In the genomic region with DNA sequence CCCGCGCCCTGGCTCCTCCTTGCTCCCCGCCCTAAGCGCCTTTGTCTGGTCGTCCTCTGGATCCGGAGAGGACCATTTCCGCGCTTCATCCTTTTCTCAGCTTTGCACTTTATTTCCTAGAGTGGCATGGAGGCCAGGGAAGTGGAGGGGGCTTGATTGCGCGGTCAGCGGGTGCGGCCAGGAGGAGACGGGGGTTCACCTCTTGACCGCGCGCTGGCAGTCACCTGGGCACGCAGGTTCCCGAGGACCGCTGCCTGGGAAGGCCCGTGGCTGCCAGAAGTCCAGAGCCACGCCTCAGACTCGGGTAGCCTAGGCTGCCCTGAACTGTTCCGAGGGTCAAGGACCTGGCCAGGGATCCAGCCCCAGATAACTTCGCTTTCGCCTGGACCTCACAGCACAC, we compare ENCODE assay signal across 10 mouse cellular contexts. TPM values are rescaled to one million over a fixed set of nuclear protein-coding genes. Genes with fewer than 3 reads are reported as not detected.
DNase-seq lines count a peak whose midpoint lies in the region; ATAC-seq lines count a peak whose summit lies in the region.
"Not testable (repeated sequence)": the region's sequence is repeated elsewhere in the genome, so short reads cannot be mapped to it uniquely, and the experiment has no call there.
"Had no signal": no experiment of that assay in that cellular context is flagged by ENCODE, and none has a peak within 500 bp of the region (broad histone marks: within the 10 kb centered on the region; RNA-seq: fewer than 3 reads in every experiment).

No protein-coding gene starts in this region.

- peak overlapping the region; percentile 72; the same call in 1 of the 2 replicates for H3K27ac ChIP-seq in forebrain, embryonic 10.5 days
- not testable (repeated sequence) for H3K27ac ChIP-seq in heart, embryonic 10.5 days; hindbrain, embryonic 12.5 days; kidney, embryonic 15.5 days; limb, embryonic 15.5 days
- H3K27ac ChIP-seq in midbrain, embryonic 15.5 days = peak overlapping the region; percentile 38; the same call in 1 of the 2 replicates

- peak; percentile 1 to 2 for DNase-seq in cerebellum, postnatal 10 days
- DNase-seq in forebrain, embryonic 10.5 days (ENCODE audit: extremely low spot score, low spot score) = peak; percentile 12
- peak; percentile 27 for DNase-seq in heart, embryonic 10.5 days (ENCODE audit: low spot score)
- DNase-seq in retina, postnatal 1 day = peak; percentile 1

- peak overlapping the region; percentile 53 for H3K4me2 ChIP-seq in hindbrain, embryonic 12.5 days (replicated peaks)
- peak overlapping the region; percentile 56 for H3K4me2 ChIP-seq in kidney, embryonic 15.5 days
- H3K4me2 ChIP-seq in limb, embryonic 15.5 days = peak overlapping the region; percentile 37
- H3K4me2 ChIP-seq in midbrain, embryonic 15.5 days = peak overlapping the region; percentile 54

- not testable (repeated sequence) for H3K27me3 ChIP-seq in forebrain, embryonic 10.5 days (ENCODE audit: poor library complexity, severe bottlenecking); heart, embryonic 10.5 days (ENCODE audit: insufficient read depth, poor library complexity, severe bottlenecking); hindbrain, embryonic 12.5 days; kidney, embryonic 15.5 days; limb, embryonic 15.5 days; midbrain, embryonic 15.5 days (replicated peaks)

- 2% methylated on average over 19 of the region's 25 CpGs for WGBS in forebrain, embryonic 10.5 days
- 2% methylated on average over 18 of the region's 25 CpGs for WGBS in heart, embryonic 10.5 days
- 1% methylated on average over 18 of the region's 25 CpGs for WGBS in hindbrain, embryonic 12.5 days
- WGBS in kidney, embryonic 15.5 days = 1% methylated on average over 16 of the region's 25 CpGs
- 0% methylated on average over 14 of the region's 25 CpGs for WGBS in limb, embryonic 15.5 days
- WGBS in midbrain, embryonic 15.5 days = 4% methylated on average over 20 of the region's 25 CpGs

- not testable (repeated sequence) for H3K36me3 ChIP-seq in forebrain, embryonic 10.5 days (replicated peaks); heart, embryonic 10.5 days; hindbrain, embryonic 12.5 days; kidney, embryonic 15.5 days; limb, embryonic 15.5 days; midbrain, embryonic 15.5 days (replicated peaks)

- not testable (repeated sequence) for H3K9ac ChIP-seq in hindbrain, embryonic 12.5 days; kidney, embryonic 15.5 days; limb, embryonic 15.5 days
- 0 out of 2 replicates have a peak overlapping the region, but pooled peaks have one; percentile 29 for H3K9ac ChIP-seq in midbrain, embryonic 15.5 days

- not testable (repeated sequence) for H3K9me3 ChIP-seq in forebrain, embryonic 10.5 days; heart, embryonic 10.5 days; hindbrain, embryonic 12.5 days (replicated peaks); kidney, embryonic 15.5 days (replicated peaks); limb, embryonic 15.5 days; midbrain, embryonic 15.5 days

- H3K4me1 ChIP-seq in forebrain, embryonic 10.5 days; heart, embryonic 10.5 days; hindbrain, embryonic 12.5 days; kidney, embryonic 15.5 days; limb, embryonic 15.5 days; midbrain, embryonic 15.5 days: not testable (repeated sequence)

- ATAC-seq in hindbrain, embryonic 12.5 days (ENCODE audit: low FRiP score); kidney, embryonic 15.5 days (replicated peaks; ENCODE audit: low FRiP score); limb, embryonic 15.5 days (ENCODE audit: insufficient number of reproducible peaks, low FRiP score, low TSS enrichment, low read depth); midbrain, embryonic 15.5 days (replicated peaks): not testable (repeated sequence)

- peak overlapping the region; percentile 49 for H3K4me3 ChIP-seq in forebrain, embryonic 10.5 days
- H3K4me3 ChIP-seq in heart, embryonic 10.5 days = peak overlapping the region; percentile 39
- peak overlapping the region; percentile 31 for H3K4me3 ChIP-seq in hindbrain, embryonic 12.5 days
- peak overlapping the region; percentile 27 for H3K4me3 ChIP-seq in kidney, embryonic 15.5 days (replicated peaks)
- H3K4me3 ChIP-seq in limb, embryonic 15.5 days = peak overlapping the region; percentile 25
- peak overlapping the region; percentile 38 for H3K4me3 ChIP-seq in midbrain, embryonic 15.5 days

RNA-seq across cellular contexts. Expression of a gene that starts 17.9 kb away (rescaled TPM):
- not detected in 2 replicates for polyA plus RNA-seq in forebrain, embryonic 10.5 days (2016; fragmentation: Nextera tagmentation; extraction: Ambion mirVana)
- not detected in 2 replicates for polyA plus RNA-seq in heart, embryonic 10.5 days (2016; fragmentation: Nextera tagmentation; extraction: Ambion mirVana)
- not detected in 2 replicates for polyA plus RNA-seq in hindbrain, embryonic 12.5 days (2016; fragmentation: Nextera tagmentation; extraction: Ambion mirVana)
- not detected in 2 replicates for polyA plus RNA-seq in kidney, embryonic 15.5 days (2015; fragmentation: Nextera tagmentation; extraction: Ambion mirVana)
- not detected in 2 replicates for polyA plus RNA-seq in limb, embryonic 15.5 days (2015; fragmentation: Nextera tagmentation; extraction: Ambion mirVana)
- polyA plus RNA-seq in midbrain, embryonic 15.5 days (2015; fragmentation: Nextera tagmentation; extraction: Ambion mirVana) = not detected in 2 replicates
- polyA plus RNA-seq: G1E; liver, embryonic 14.5 days had no signal

RNA-seq across cellular contexts. Expression of a gene that starts 55.8 kb away (rescaled TPM):
- polyA plus RNA-seq in forebrain, embryonic 10.5 days (2016; fragmentation: Nextera tagmentation; extraction: Ambion mirVana) = not detected in 2 replicates
- polyA plus RNA-seq in heart, embryonic 10.5 days (2016; fragmentation: Nextera tagmentation; extraction: Ambion mirVana) = not detected in 2 replicates
- not detected in 2 replicates for polyA plus RNA-seq in hindbrain, embryonic 12.5 days (2016; fragmentation: Nextera tagmentation; extraction: Ambion mirVana)
- polyA plus RNA-seq in kidney, embryonic 15.5 days (2015; fragmentation: Nextera tagmentation; extraction: Ambion mirVana) = not detected in 2 replicates
- not detected in 2 replicates for polyA plus RNA-seq in limb, embryonic 15.5 days (2015; fragmentation: Nextera tagmentation; extraction: Ambion mirVana)
- not detected in 2 replicates for polyA plus RNA-seq in midbrain, embryonic 15.5 days (2015; fragmentation: Nextera tagmentation; extraction: Ambion mirVana)
- polyA plus RNA-seq: G1E; liver, embryonic 14.5 days had no signal
